Mouse (Mus musculus) CH12.LX (cell line): ENCODE measurements around the gene Gls2. TPM values are rescaled to one million over a fixed set of nuclear protein-coding genes. Genes with fewer than 3 reads are reported as not detected.

ENCODE experiments used
- DNase-seq: peaks from one replicate; pipeline ENCODE4 v3.0.0-alpha.2; 2013; ENCODE audit errors: extremely low read depth
- H3K27ac ChIP-seq: 2 replicates; pipeline ENCODE4 v1.5.1; 2012; ENCODE audit warnings: low read depth, mild to moderate bottlenecking, control low read depth, moderate library complexity; ENCODE audit not compliant: insufficient read depth
- H3K27me3 ChIP-seq: replicated peaks from 2 replicates; pipeline ENCODE3; 2012; ENCODE audit warnings: inconsistent platforms
- H3K36me3 ChIP-seq, 2 experiments: replicated peaks in 1 of 2; 2 replicates each; pipeline versions ENCODE3 to v1.6.1; 2012; ENCODE audit warnings: inconsistent platforms in 1 of 2, low read length in 1 of 2, mild to moderate bottlenecking in 1 of 2, mixed read lengths in 1 of 2, moderate library complexity in 1 of 2; ENCODE audit not compliant: control insufficient read depth in 1 of 2, insufficient read depth in 1 of 2
- H3K4me1 ChIP-seq, 2 experiments: 2 replicates each; pipeline ENCODE4 v1.6.1; 2012; ENCODE audit warnings: inconsistent platforms in 1 of 2, moderate library complexity in 1 of 2; ENCODE audit not compliant: insufficient read depth in 2 of 2, control insufficient read depth in 1 of 2
- H3K4me2 ChIP-seq: 2 replicates; pipeline ENCODE4 v1.6.1; 2012; ENCODE audit warnings: low read depth, mild to moderate bottlenecking, control low read depth; ENCODE audit not compliant: poor library complexity, insufficient read depth, severe bottlenecking
- H3K4me3 ChIP-seq, 3 experiments: fragments of 150-350 bp in 1 of 3; sonication (generic) in 1 of 3; replicated peaks in 1 of 3; 2 replicates each; pipeline versions ENCODE3 to v1.5.1; 2011 to 2012; ENCODE audit warnings: low read depth in 2 of 3, low read length in 2 of 3, mild to moderate bottlenecking in 2 of 3, moderate library complexity in 2 of 3, control low read depth in 1 of 3, improper control_type of control experiment in 1 of 3, inconsistent platforms in 1 of 3, mixed read lengths in 1 of 3; ENCODE audit not compliant: poor library complexity in 1 of 3
- H3K79me2 ChIP-seq: replicated peaks from 2 replicates; pipeline ENCODE4 v1.6.1; 2012; ENCODE audit warnings: mild to moderate bottlenecking, moderate library complexity; ENCODE audit not compliant: control insufficient read depth, poor library complexity, insufficient read depth, severe bottlenecking; ENCODE audit errors: extremely low read depth
- H3K9ac ChIP-seq: 2 replicates; pipeline ENCODE4 v1.6.1; 2012; ENCODE audit warnings: low read depth, mild to moderate bottlenecking, control low read depth, moderate library complexity; ENCODE audit not compliant: insufficient read depth
- H3K9me3 ChIP-seq: replicated peaks from 2 replicates; pipeline ENCODE3; 2012; ENCODE audit warnings: low read length, inconsistent platforms, mixed read lengths
- BHLHE40 ChIP-seq: IDR thresholded peaks from 2 replicates; pipeline ENCODE4 v1.6.1; 2011; ENCODE audit warnings: mild to moderate bottlenecking, low read depth, low read length, improper control_type of control experiment
- CHD1 ChIP-seq: IDR thresholded peaks from 2 replicates; pipeline ENCODE4 v1.6.1; 2012; ENCODE audit warnings: low read depth, low read length, improper control_type of control experiment, inconsistent platforms
- CHD2 ChIP-seq: IDR thresholded peaks from 2 replicates; pipeline ENCODE4 v1.6.1; 2011; ENCODE audit warnings: low read length, improper control_type of control experiment
- CTCF ChIP-seq, 2 experiments: IDR thresholded peaks in 1 of 2; conservative IDR thresholded peaks in 1 of 2; 2 replicates each; pipeline ENCODE4 v1.5.1; 2011 to 2012; ENCODE audit warnings: low read depth in 2 of 2, low read length in 2 of 2, improper control_type of control experiment in 1 of 2, inconsistent platforms in 1 of 2, mild to moderate bottlenecking in 1 of 2, moderate library complexity in 1 of 2
- E2F4 ChIP-seq: IDR thresholded peaks from 2 replicates; pipeline ENCODE4 v1.6.1; 2011; ENCODE audit warnings: low read depth, low read length, improper control_type of control experiment; ENCODE audit not compliant: insufficient replicate concordance
- EP300 ChIP-seq: IDR thresholded peaks from 2 replicates; pipeline ENCODE4 v1.6.1; 2011; ENCODE audit warnings: low read length, improper control_type of control experiment
- ETS1 ChIP-seq: conservative IDR thresholded peaks from 2 replicates; pipeline ENCODE4 v1.6.1; 2012; ENCODE audit warnings: low read depth, mild to moderate bottlenecking, inconsistent platforms, low read length, improper control_type of control experiment, moderate library complexity
- GABPA ChIP-seq: IDR thresholded peaks from 2 replicates; pipeline ENCODE4 v1.6.1; 2012; ENCODE audit warnings: low read depth, low read length, improper control_type of control experiment, inconsistent platforms; ENCODE audit not compliant: insufficient replicate concordance
- HCFC1 ChIP-seq: IDR thresholded peaks from 2 replicates; pipeline ENCODE4 v1.6.1; 2012; ENCODE audit warnings: low read depth, mild to moderate bottlenecking, inconsistent platforms, low read length, improper control_type of control experiment
- IRF4 ChIP-seq: IDR thresholded peaks from 2 replicates; pipeline ENCODE4 v1.6.1; 2014; ENCODE audit warnings: low read depth, mild to moderate bottlenecking, inconsistent platforms, low read length, improper control_type of control experiment
- JUN ChIP-seq: IDR thresholded peaks from 2 replicates; pipeline ENCODE4 v1.6.1; 2011; ENCODE audit warnings: low read depth, mild to moderate bottlenecking, low read length, improper control_type of control experiment, moderate library complexity; ENCODE audit not compliant: insufficient read depth
- JUND ChIP-seq: conservative IDR thresholded peaks from 2 replicates; pipeline ENCODE4 v1.6.1; 2011; ENCODE audit warnings: low read depth, low read length, improper control_type of control experiment
- KAT2A ChIP-seq: IDR thresholded peaks from 2 replicates; pipeline ENCODE4 v1.6.1; 2012; ENCODE audit warnings: low read length, improper control_type of control experiment, inconsistent platforms; ENCODE audit not compliant: insufficient replicate concordance
- MAFK ChIP-seq: IDR thresholded peaks from 2 replicates; pipeline ENCODE4 v1.6.1; 2011; ENCODE audit warnings: low read length, improper control_type of control experiment; ENCODE audit not compliant: insufficient replicate concordance
- MAX ChIP-seq: IDR thresholded peaks from 2 replicates; pipeline ENCODE4 v1.6.1; 2011; ENCODE audit warnings: low read length, improper control_type of control experiment
- MAZ ChIP-seq: IDR thresholded peaks from 2 replicates; pipeline ENCODE4 v1.6.1; 2012; ENCODE audit warnings: low read depth, mild to moderate bottlenecking, inconsistent platforms, low read length, improper control_type of control experiment, moderate library complexity
- MEF2A ChIP-seq: IDR thresholded peaks from 2 replicates; pipeline ENCODE4 v1.6.1; 2014; ENCODE audit warnings: low read depth, mild to moderate bottlenecking, inconsistent platforms, low read length, improper control_type of control experiment, borderline replicate concordance
- MXI1 ChIP-seq: IDR thresholded peaks from 2 replicates; pipeline ENCODE4 v1.6.1; 2011; ENCODE audit warnings: mild to moderate bottlenecking, low read depth, low read length, improper control_type of control experiment
- MYC ChIP-seq: IDR thresholded peaks from 2 replicates; pipeline ENCODE4 v1.6.1; 2011; ENCODE audit warnings: low read depth, mild to moderate bottlenecking, improper control_type of control experiment, low read length
- NELFE ChIP-seq: IDR thresholded peaks from 2 replicates; pipeline ENCODE4 v1.6.1; 2011; ENCODE audit warnings: low read depth, low read length, improper control_type of control experiment
- NRF1 ChIP-seq: IDR thresholded peaks from 2 replicates; pipeline ENCODE4 v1.6.1; 2014; ENCODE audit warnings: low read depth, mild to moderate bottlenecking, inconsistent platforms, low read length, improper control_type of control experiment, moderate library complexity
- PAX5 ChIP-seq: IDR thresholded peaks from 2 replicates; pipeline ENCODE4 v1.6.1; 2012; ENCODE audit warnings: low read length, inconsistent platforms, mixed read lengths
- POLR2A ChIP-seq: IDR thresholded peaks from 2 replicates; pipeline ENCODE4 v1.6.1; 2011; ENCODE audit warnings: low read depth, mild to moderate bottlenecking, improper control_type of control experiment, low read length
- RAD21 ChIP-seq: IDR thresholded peaks from 2 replicates; pipeline ENCODE4 v1.6.1; 2011; ENCODE audit warnings: low read depth, mild to moderate bottlenecking, low read length, improper control_type of control experiment, moderate library complexity
- SIN3A ChIP-seq: IDR thresholded peaks from 2 replicates; pipeline ENCODE4 v1.6.1; 2012; ENCODE audit warnings: low read length, improper control_type of control experiment, inconsistent platforms
- SMC3 ChIP-seq: IDR thresholded peaks from 2 replicates; pipeline ENCODE4 v1.6.1; 2011; ENCODE audit warnings: low read depth, low read length, improper control_type of control experiment
- TBP ChIP-seq: conservative IDR thresholded peaks from 2 replicates; pipeline ENCODE4 v1.6.1; 2011; ENCODE audit warnings: low read depth, low read length, improper control_type of control experiment
- TCF12 ChIP-seq: IDR thresholded peaks from 2 replicates; pipeline ENCODE4 v1.6.1; 2014; ENCODE audit warnings: low read depth, mild to moderate bottlenecking, inconsistent platforms, low read length, improper control_type of control experiment
- USF1 ChIP-seq: IDR thresholded peaks from 2 replicates; pipeline ENCODE4 v1.6.1; 2014; ENCODE audit warnings: low read depth, mild to moderate bottlenecking, inconsistent platforms, low read length, improper control_type of control experiment
- ZC3H11A ChIP-seq: IDR thresholded peaks from 2 replicates; pipeline ENCODE4 v1.6.1; 2012; ENCODE audit warnings: low read depth, mild to moderate bottlenecking, inconsistent platforms, low read length, improper control_type of control experiment
- ZKSCAN1 ChIP-seq: IDR thresholded peaks from 2 replicates; pipeline ENCODE4 v1.6.1; 2012; ENCODE audit warnings: low read depth, inconsistent platforms, low read length, improper control_type of control experiment, borderline replicate concordance
- ZMIZ1 ChIP-seq: IDR thresholded peaks from 2 replicates; pipeline ENCODE4 v1.6.1; 2012; ENCODE audit warnings: low read depth, mild to moderate bottlenecking, inconsistent platforms, low read length, improper control_type of control experiment
- ZNF384 ChIP-seq: IDR thresholded peaks from 2 replicates; pipeline ENCODE4 v1.6.1; 2012; ENCODE audit warnings: low read depth, low read length, improper control_type of control experiment, inconsistent platforms
- dilution Hi-C: fragments of 300-500 bp; cut with MboI; formaldehyde crosslinking; loops from 2 replicates; pipeline ENCODE4 v1.14.3; 2020; ENCODE audit warnings: low sequenced_read_pairs; ENCODE audit not compliant: extremely low pct_unique_long_range_greater_than_20kb, extremely low pct_ligation_motif_present
- in situ Hi-C: fragments of 300-500 bp; cut with MboI; formaldehyde crosslinking; loops from 3 replicates; pipeline ENCODE4 v1.14.3; 2019; ENCODE audit warnings: low sequenced_read_pairs, low pct_ligation_motif_present, low pct_unique_long_range_greater_than_20kb, mixed read lengths
- polyA plus RNA-seq: library from polyadenylated mRNA; unstranded; fragments of >175 nt; gene quantifications from 2 replicates; pipeline ENCODE4 v1.2.1, GENCODE M21; 2012; ENCODE audit warnings: low read depth; ENCODE audit not compliant: insufficient read length
- total RNA-seq, 2 experiments: library from RNA; depleted of rRNA; stranded (reverse); fragments of 300-350 nt in 1 of 2; fragments of >200 nt in 1 of 2; gene quantifications; 2 replicates each; pipeline ENCODE4 v1.2.3; 2012 to 2014

Gls2 gene
- total and polyA plus RNA-seq, 3 experiments, result 0.86 to 2.2 (median 1.9) TPM

DNA sequence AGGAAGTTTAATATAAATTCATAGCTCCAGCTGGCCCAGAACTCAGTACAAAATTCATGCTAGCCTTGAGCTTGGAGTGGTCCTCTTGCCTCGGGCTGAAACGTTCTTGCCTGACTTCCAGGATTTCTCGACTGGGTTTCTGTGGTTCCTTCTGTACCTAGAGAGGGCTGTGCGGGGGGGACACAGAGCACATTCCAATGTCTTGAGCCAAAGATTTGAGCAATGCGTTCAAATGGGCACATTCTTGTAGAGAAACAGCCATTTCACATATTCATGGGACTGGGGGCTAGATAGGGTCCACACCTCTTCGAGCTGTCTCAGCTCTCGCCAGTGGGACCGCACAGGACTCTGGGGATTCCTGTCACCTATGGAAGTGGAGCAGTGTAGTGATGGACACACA is 61.7 kb downstream of the Gls2 start:
- no peak overlapping the region for H3K9ac ChIP-seq
- H3K79me2 ChIP-seq, result no peaks in the 10 kb centered on the region
- H3K36me3 ChIP-seq, result peaks cover 17 to 36% of the 10 kb centered on the region in 2 experiments
- no peak overlapping the region for H3K27ac ChIP-seq
- no peaks in the 10 kb centered on the region for H3K9me3 ChIP-seq
- no peak for TF ChIP-seq POLR2A
- H3K4me1 ChIP-seq, result peaks cover 22 to 45% of the 10 kb centered on the region in 2 experiments
- no peaks in the 10 kb centered on the region for H3K27me3 ChIP-seq
- DNase-seq, result no peak
- no peak overlapping the region for H3K4me3 ChIP-seq
- dilution Hi-C loops (no loop called here), in situ Hi-C loops (no loop called here)
- no peak overlapping the region for H3K4me2 ChIP-seq

DNA sequence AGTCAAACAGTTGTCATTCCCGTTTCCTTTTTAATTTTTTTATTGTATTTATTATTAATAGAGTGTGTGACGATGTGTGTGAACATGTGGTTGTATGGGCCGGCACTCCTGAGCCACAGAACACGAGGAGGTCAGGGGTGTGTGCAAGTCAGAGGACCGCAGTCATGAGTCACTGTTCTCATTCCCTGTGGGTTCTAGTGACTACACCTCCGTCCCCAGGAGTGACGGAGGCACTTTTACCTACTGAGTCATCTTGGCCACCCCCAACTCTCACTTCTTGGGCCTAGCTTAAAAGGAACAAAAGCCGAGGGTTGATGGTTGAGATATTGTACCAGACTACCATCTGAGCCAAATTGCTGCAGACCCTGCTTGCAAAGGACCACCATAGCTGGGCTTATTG is 62.1 kb downstream of the Gls2 start:
- peaks cover 13 to 32% of the 10 kb centered on the region in 2 experiments for H3K36me3 ChIP-seq
- H3K4me3 ChIP-seq, result peak overlapping the region in 1 of 3 experiments; percentile 3
- H3K27ac ChIP-seq, result no peak overlapping the region
- dilution Hi-C loops, result no loop called here
- peak overlapping the region; percentile 23; the same call in 1 of the 2 replicates for H3K9ac ChIP-seq
- 0 out of 2 replicates have a peak overlapping the region, but pooled peaks have one; percentile 1 for H3K4me2 ChIP-seq
- in situ Hi-C loops, result no loop called here
- H3K79me2 ChIP-seq, result no peaks in the 10 kb centered on the region
- H3K27me3 ChIP-seq, result no peaks in the 10 kb centered on the region
- no peaks in the 10 kb centered on the region for H3K9me3 ChIP-seq
- H3K4me1 ChIP-seq, result peaks cover 23 to 47% of the 10 kb centered on the region in 2 experiments
- DNase-seq, result peak; percentile 74
- TF ChIP-seq HCFC1 (peak; percentile 27; the same call in 1 of the 2 replicates), CHD2 (peak; percentile 55; the same call in 1 of the 2 replicates), NELFE (no peak), ZMIZ1 (no peak), CTCF (conservative IDR thresholded peaks at IDR 0.05 in 1 of 2, IDR thresholded peaks at IDR 0.05 in 1 of 2; ENCODE audit: low read depth in 2 of 2, low read length in 2 of 2) (no peak), NRF1 (no peak), EP300 (peak; percentile 64), MEF2A (peak; percentile 58), ZNF384 (no peak), POLR2A (no peak), PAX5 (no peak), MAZ (no peak), CHD1 (no peak), GABPA (no peak), JUN (peak; percentile 59), MYC (peak; percentile 85), RAD21 (no peak; the same call in 1 of the 2 replicates), MAX (peak; percentile 81), SMC3 (no peak), JUND (peak; percentile 51; the same call in 1 of the 2 replicates), KAT2A (no peak), ZKSCAN1 (no peak), SIN3A (peak; percentile 48; the same call in 1 of the 2 replicates), BHLHE40 (peak; percentile 91), TBP (no peak), E2F4 (no peak), USF1 (no peak), ETS1 (peak; percentile 94), ZC3H11A (no peak), IRF4 (peak; percentile 66), MXI1 (peak; percentile 84; the same call in 1 of the 2 replicates), MAFK (peak; percentile 77), TCF12 (peak; percentile 56; the same call in 1 of the 2 replicates)
